Comparison of ENCODE assay signal across 9 mouse cellular contexts in genomic region chr12:20233454-20233831, GRCm38 (mm10).
DNase-seq lines count a peak whose midpoint lies in the region; ATAC-seq and TF ChIP-seq lines count a peak whose summit lies in the region.
"Had no signal": no experiment of that assay in that cellular context is flagged by ENCODE, and none has a peak within 500 bp of the region (broad histone marks: within the 10 kb centered on the region; RNA-seq: fewer than 3 reads in every experiment).

No protein-coding gene starts in this region.

- peak; percentile 39; the same call in 1 of the 2 replicates for ATAC-seq in heart, embryonic 13.5 days (ENCODE audit: extremely low read depth, insufficient number of reproducible peaks, low FRiP score, low TSS enrichment)
- peak; percentile 66; the same call in 1 of the 2 replicates for ATAC-seq in hindbrain, embryonic 15.5 days (ENCODE audit: low FRiP score, low read depth)
- peak; percentile 28 for ATAC-seq in midbrain, embryonic 14.5 days (ENCODE audit: low FRiP score, low TSS enrichment)

- H3K9me3 ChIP-seq in heart, embryonic 13.5 days: peaks cover 67% of the 10 kb centered on the region
- H3K9me3 ChIP-seq in hindbrain, embryonic 15.5 days: peaks cover 57% of the 10 kb centered on the region
- peaks cover 61% of the 10 kb centered on the region for H3K9me3 ChIP-seq in midbrain, embryonic 14.5 days (ENCODE audit: control insufficient read depth, low read length)

- no peak for TF ChIP-seq POLR2A in brain, embryonic 14.5 days (IDR thresholded peaks at IDR 0.05; ENCODE audit: borderline replicate concordance, extremely low read depth, insufficient read depth, insufficient read length, poor library complexity, severe bottlenecking)

- H3K4me2 ChIP-seq in heart, embryonic 13.5 days: peak overlapping the region; percentile 1; the same call in 1 of the 2 replicates
- no peak overlapping the region for H3K4me2 ChIP-seq in hindbrain, embryonic 15.5 days
- H3K4me2 ChIP-seq in midbrain, embryonic 14.5 days (ENCODE audit: low read length): no peak overlapping the region

- peaks cover 37% of the 10 kb centered on the region for H3K36me3 ChIP-seq in heart, embryonic 13.5 days
- H3K36me3 ChIP-seq in hindbrain, embryonic 15.5 days: peaks cover 12% of the 10 kb centered on the region
- H3K36me3 ChIP-seq in midbrain, embryonic 14.5 days (ENCODE audit: control insufficient read depth, insufficient read depth, low read length): no peaks in the 10 kb centered on the region

- 57% methylated on average over 17 of the region's 17 CpGs for WGBS in heart, embryonic 13.5 days
- WGBS in hindbrain, embryonic 15.5 days: 68% methylated on average over 17 of the region's 17 CpGs
- 67% methylated on average over 17 of the region's 17 CpGs for WGBS in midbrain, embryonic 14.5 days

- no peaks in the 10 kb centered on the region for H3K4me1 ChIP-seq in heart, embryonic 13.5 days
- no peaks in the 10 kb centered on the region for H3K4me1 ChIP-seq in hindbrain, embryonic 15.5 days (replicated peaks)
- H3K4me1 ChIP-seq in midbrain, embryonic 14.5 days (ENCODE audit: control insufficient read depth, insufficient read depth, low read length): no peaks in the 10 kb centered on the region

- peak overlapping the region; percentile 3; the same call in 1 of the 2 replicates for H3K4me3 ChIP-seq in heart, embryonic 13.5 days
- H3K4me3 ChIP-seq in hindbrain, embryonic 15.5 days: no peak overlapping the region
- H3K4me3 ChIP-seq in midbrain, embryonic 14.5 days (replicated peaks; ENCODE audit: low read depth, low read length): 0 out of 2 replicates have a peak overlapping the region, but pooled peaks have one; percentile 0
- H3K4me3 ChIP-seq: erythroblast, embryonic 14.5 days had no signal

- H3K27ac ChIP-seq in heart, embryonic 13.5 days (replicated peaks): no peak overlapping the region
- no peak overlapping the region for H3K27ac ChIP-seq in hindbrain, embryonic 15.5 days (replicated peaks)
- H3K27ac ChIP-seq in midbrain, embryonic 14.5 days (replicated peaks; ENCODE audit: low read depth, low read length): no peak overlapping the region

- peaks cover 20% of the 10 kb centered on the region for H3K27me3 ChIP-seq in heart, embryonic 13.5 days (replicated peaks)
- H3K27me3 ChIP-seq in hindbrain, embryonic 15.5 days: no peaks in the 10 kb centered on the region
- H3K27me3 ChIP-seq in midbrain, embryonic 14.5 days (ENCODE audit: control insufficient read depth, insufficient read depth, low read length): no peaks in the 10 kb centered on the region

- no peak for DNase-seq in heart, postnatal 25 days (ENCODE audit: low spot score)
- peak; percentile 0 for DNase-seq in brain, embryonic 14.5 days (ENCODE audit: low read depth)
- DNase-seq in midbrain, embryonic 14.5 days: peak; percentile 0
- DNase-seq in adrenal gland, postnatal 36 days: no peak
- no peak for DNase-seq in layer of hippocampus, postnatal 14 days (ENCODE audit: low spot score in 2 of 2)
- no peak for DNase-seq in cerebellum, adult 11-12 months

- intact Hi-C loops in heart, postnatal 25 days (cut with DNase I): no loop called here

- no peak for TF ChIP-seq CTCF in brain, embryonic 14.5 days (IDR thresholded peaks at IDR 0.05; ENCODE audit: borderline replicate concordance, extremely low read depth, insufficient read depth, insufficient read length)

- H3K9ac ChIP-seq in heart, embryonic 13.5 days: no peak overlapping the region
- no peak overlapping the region for H3K9ac ChIP-seq in hindbrain, embryonic 15.5 days
- H3K9ac ChIP-seq in midbrain, embryonic 14.5 days (replicated peaks; ENCODE audit: low read length): no peak overlapping the region

Comparison
In these comparisons a context has a peak if more than half of its experiments do, and no peak if none do; other contexts are left out.
1. DNase-seq: peak in brain, embryonic 14.5 days (single experiment) and midbrain, embryonic 14.5 days (single experiment); none in heart, postnatal 25 days (single experiment), adrenal gland, postnatal 36 days (0 of 2), layer of hippocampus, postnatal 14 days (0 of 2) and cerebellum, adult 11-12 months (single experiment).
2. Peak in every context shown above with its lines, with median percentiles within 50 percentile points of each other: ATAC-seq.